ENCODE assay signal across 16 mouse cellular contexts in genomic region chr2:115774153-115774908, GRCm38 (mm10).
A peak's percentile ranks its signal among the peaks of the same experiment; 100 is the strongest.
DNase-seq lines count a peak whose midpoint lies in the region; ATAC-seq lines count a peak whose summit lies in the region.
"Had no signal": no experiment of that assay in that cellular context is flagged by ENCODE, and none has a peak within 500 bp of the region (broad histone marks: within the 10 kb centered on the region; RNA-seq: fewer than 3 reads in every experiment).

No protein-coding gene starts in this region.

- no peak for ATAC-seq in heart, embryonic 12.5 days (ENCODE audit: insufficient number of reproducible peaks, low FRiP score)
- no peak for ATAC-seq in stomach, embryonic 14.5 days (ENCODE audit: insufficient number of reproducible peaks, insufficient read depth, low FRiP score, low read depth)
- ATAC-seq: liver, postnatal 0 days; midbrain, embryonic 13.5 days had no signal

- WGBS in heart, embryonic 12.5 days, result 68% methylated on average over 5 of the region's 5 CpGs
- WGBS in stomach, embryonic 14.5 days, result 52% methylated on average over 5 of the region's 5 CpGs

- no peak overlapping the region for H3K4me2 ChIP-seq in heart, embryonic 12.5 days
- no peak overlapping the region for H3K4me2 ChIP-seq in stomach, embryonic 14.5 days (replicated peaks; ENCODE audit: low read depth, low read length)
- H3K4me2 ChIP-seq: midbrain, embryonic 13.5 days had no signal

- 0 out of 2 replicates have a peak, but pooled peaks cover 4% of the 10 kb centered on the region for H3K36me3 ChIP-seq in heart, embryonic 12.5 days
- H3K36me3 ChIP-seq in stomach, embryonic 14.5 days (ENCODE audit: control insufficient read depth, insufficient read depth, low read length), result no peaks in the 10 kb centered on the region
- H3K36me3 ChIP-seq: embryonic facial prominence, embryonic 10.5 days had no signal

- no peak overlapping the region for H3K4me3 ChIP-seq in heart, embryonic 12.5 days
- no peak overlapping the region for H3K4me3 ChIP-seq in stomach, embryonic 14.5 days (ENCODE audit: low read depth, low read length)
- H3K4me3 ChIP-seq: embryonic facial prominence, embryonic 10.5 days; forebrain, embryonic 10.5 days; hindbrain, embryonic 10.5 days; midbrain, embryonic 13.5 days had no signal

- H3K9ac ChIP-seq in heart, embryonic 12.5 days, result no peak overlapping the region
- no peak overlapping the region for H3K9ac ChIP-seq in stomach, embryonic 14.5 days (replicated peaks; ENCODE audit: low read depth, low read length)
- H3K9ac ChIP-seq: liver, postnatal 0 days; midbrain, embryonic 13.5 days had no signal

- peaks cover 26% of the 10 kb centered on the region for H3K4me1 ChIP-seq in heart, embryonic 12.5 days (replicated peaks)
- peaks cover 24% of the 10 kb centered on the region for H3K4me1 ChIP-seq in stomach, embryonic 14.5 days (ENCODE audit: control insufficient read depth, insufficient read depth, low read length)
- H3K4me1 ChIP-seq: forebrain, embryonic 10.5 days; hindbrain, embryonic 10.5 days; midbrain, embryonic 13.5 days had no signal

- H3K27me3 ChIP-seq in heart, embryonic 12.5 days (replicated peaks), result no peaks in the 10 kb centered on the region
- H3K27me3 ChIP-seq in stomach, embryonic 14.5 days (ENCODE audit: control insufficient read depth, insufficient read depth, low read length), result no peaks in the 10 kb centered on the region
- H3K27me3 ChIP-seq: midbrain, embryonic 13.5 days had no signal

- 0 out of 2 replicates have a peak overlapping the region, but pooled peaks have one; percentile 31 for H3K27ac ChIP-seq in heart, embryonic 12.5 days (ENCODE audit: poor library complexity, severe bottlenecking)
- peak overlapping the region; percentile 92 for H3K27ac ChIP-seq in stomach, embryonic 14.5 days (ENCODE audit: low read length)
- H3K27ac ChIP-seq: embryonic facial prominence, embryonic 10.5 days; forebrain, embryonic 10.5 days; hindbrain, embryonic 10.5 days; midbrain, embryonic 13.5 days had no signal

- no peak for DNase-seq in heart, adult 9 months (ENCODE audit: low spot score in 2 of 2)
- DNase-seq in kidney, postnatal 10 days, result peak; percentile 25
- DNase-seq in kidney, adult 18-20 months, result no peak
- peak; percentile 61 for DNase-seq in fibroblast of lung, adult 2 months (ENCODE audit: low read depth)
- no peak for DNase-seq in urinary bladder, postnatal 14 days (ENCODE audit: low spot score)
- DNase-seq in layer of hippocampus, postnatal 36 days, result no peak
- DNase-seq: cerebellum, adult 9-10 months; left cerebral cortex, postnatal 4 days; liver, postnatal 0 days; spleen, adult 18-20 months had no signal

- no peaks in the 10 kb centered on the region for H3K9me3 ChIP-seq in heart, embryonic 12.5 days (replicated peaks)
- no peaks in the 10 kb centered on the region for H3K9me3 ChIP-seq in stomach, embryonic 14.5 days (ENCODE audit: control insufficient read depth, low read depth, low read length)
- H3K9me3 ChIP-seq: embryonic facial prominence, embryonic 10.5 days; forebrain, embryonic 10.5 days; hindbrain, embryonic 10.5 days; midbrain, embryonic 13.5 days had no signal

Comparison
In these comparisons a context has a peak if more than half of its experiments do, and no peak if none do; other contexts are left out.
1. DNase-seq: peak in kidney, postnatal 10 days (single experiment) and fibroblast of lung, adult 2 months (single experiment); none in heart, adult 9 months (0 of 2), kidney, adult 18-20 months (single experiment), urinary bladder, postnatal 14 days (single experiment) and layer of hippocampus, postnatal 36 days (0 of 2).